Mouse (Mus musculus) embryo, embryonic 10.5 days (tissue): ENCODE measurements around the gene Vmn1r189.
"Not testable (repeated sequence)": the region's sequence is repeated elsewhere in the genome, so short reads cannot be mapped to it uniquely, and the experiment has no call there.

Source experiments
- DNase-seq: peaks from one replicate; pipeline ENCODE4 v3.0.0-alpha.2; 2015; ENCODE audit warnings: low spot score

Gene Vmn1r189

DNA sequence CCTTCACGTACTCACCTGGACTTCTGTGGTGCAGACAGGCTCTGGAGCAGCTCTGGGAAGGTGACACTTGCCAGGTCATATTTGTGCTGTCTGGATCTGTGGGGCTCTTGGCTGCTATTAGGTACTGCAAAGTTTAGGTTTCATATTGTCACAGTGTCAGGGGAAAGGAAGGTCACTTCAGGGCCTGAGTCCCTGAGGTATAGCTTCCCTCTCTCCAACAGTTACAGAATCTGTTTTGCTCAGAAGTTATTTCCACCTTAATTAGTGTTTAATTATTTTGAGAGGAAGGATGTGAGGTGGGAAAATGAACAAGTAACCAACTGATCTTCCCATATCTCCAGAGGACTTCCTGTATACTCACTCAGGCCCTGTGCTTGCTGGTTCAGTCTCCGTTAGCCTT, at the start of gene Vmn1r189:
TSS of gene Vmn1r189 (minus strand) at position 101 of the 400 bp plus-strand sequence.
- DNase-seq: not testable (repeated sequence)

DNA sequence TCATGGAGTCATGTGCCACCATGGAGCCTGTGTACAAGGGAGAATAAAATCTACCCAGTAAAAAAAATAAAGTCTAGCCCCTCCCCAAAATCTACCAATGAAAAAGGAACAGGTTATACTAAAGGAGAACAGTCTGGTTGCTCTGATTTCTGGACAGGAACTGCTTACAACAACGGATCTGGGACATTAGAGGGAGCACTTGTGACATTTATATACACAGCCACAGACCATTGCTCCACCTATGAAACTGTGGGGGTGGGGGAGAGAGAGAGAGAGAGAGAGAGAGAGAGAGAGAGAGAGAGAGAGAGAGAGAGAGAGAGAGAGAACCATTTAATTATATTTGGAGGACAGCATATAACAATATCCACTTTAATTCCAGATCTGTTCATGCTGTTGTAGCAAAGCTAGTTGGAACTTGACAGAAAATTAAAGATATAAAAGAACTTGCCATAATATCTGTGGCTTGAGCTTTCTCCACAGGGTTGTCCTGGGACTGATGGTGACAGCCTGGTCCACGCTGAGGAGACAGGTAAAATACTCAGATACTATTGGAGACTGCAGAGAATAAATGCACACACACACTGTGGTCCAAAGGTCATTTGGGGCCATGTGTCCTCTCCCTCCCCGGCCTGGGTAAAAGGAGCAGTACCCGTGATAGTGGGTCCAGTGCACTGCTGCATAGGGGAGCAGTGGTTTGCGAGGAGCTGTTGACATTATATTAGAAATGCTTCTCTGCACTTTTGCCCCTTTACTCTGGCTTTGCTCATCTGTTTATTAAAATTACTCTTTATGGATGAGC, 31.1 kb upstream of the Vmn1r189 start:
- peak; percentile 0 for DNase-seq

DNA sequence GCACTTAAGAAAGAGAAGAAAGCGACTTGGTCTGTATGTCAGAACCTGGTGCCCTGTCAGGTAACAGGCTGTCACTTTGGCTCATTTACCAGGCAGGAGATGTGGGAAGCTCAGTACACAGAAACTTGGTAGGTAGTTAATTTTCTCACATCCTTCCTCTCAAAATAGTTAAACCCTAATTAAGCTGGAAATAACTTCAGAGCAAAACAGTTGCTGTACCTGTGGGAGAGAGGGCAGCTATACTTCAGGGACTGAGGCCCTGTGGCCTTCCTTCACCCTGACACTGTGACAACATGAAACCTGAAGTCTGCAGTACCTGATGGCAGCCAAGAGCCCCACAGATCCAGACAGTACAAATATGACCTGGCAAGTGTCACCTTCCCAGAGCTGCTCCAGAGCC, 21.5 kb downstream of the Vmn1r189 start, which contains the start of gene Vmn1r188:
TSS of gene Vmn1r188 (plus strand) at position 301 of the 400 bp plus-strand sequence.
- not testable (repeated sequence) for DNase-seq

DNA sequence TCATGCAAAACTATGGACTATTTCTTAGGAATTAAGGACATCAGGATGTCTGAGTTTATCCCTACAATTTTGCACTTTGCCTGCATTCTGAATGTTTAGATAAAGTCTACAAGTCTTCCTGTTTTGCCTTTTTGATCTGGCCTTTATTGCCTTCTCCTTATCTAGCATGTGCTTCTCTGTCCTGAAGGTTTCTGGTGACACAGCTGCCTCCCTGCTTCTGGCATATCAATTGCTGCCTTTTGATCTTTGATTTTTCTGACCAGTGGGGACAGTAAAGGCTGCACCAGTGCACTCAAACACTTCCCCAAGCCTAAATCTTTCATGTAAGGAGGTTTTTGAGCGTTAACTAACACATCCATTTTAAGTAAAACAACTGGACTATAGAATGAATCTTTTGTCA, 42.2 kb downstream of the Vmn1r189 start:
- no peak for DNase-seq

DNA sequence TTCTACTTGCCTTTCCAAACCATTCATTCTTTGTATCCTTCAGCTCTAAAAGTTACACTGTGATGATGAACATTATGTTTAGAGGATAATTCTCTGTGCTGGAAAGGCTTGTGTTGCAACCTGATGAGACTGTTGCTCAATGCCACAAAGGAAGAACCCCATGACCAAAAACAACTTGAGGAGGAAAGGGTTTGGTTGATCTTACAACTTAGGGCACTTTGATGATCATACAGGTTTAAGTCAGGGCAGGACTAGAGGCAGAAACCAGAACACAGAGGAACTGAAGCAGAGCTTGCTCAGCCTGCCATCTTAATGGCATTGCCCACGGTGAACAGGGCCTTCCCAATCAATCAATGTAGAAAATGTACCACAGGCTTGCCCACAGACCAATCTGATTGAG, 44.2 kb downstream of the Vmn1r189 start:
- no peak for DNase-seq

DNA sequence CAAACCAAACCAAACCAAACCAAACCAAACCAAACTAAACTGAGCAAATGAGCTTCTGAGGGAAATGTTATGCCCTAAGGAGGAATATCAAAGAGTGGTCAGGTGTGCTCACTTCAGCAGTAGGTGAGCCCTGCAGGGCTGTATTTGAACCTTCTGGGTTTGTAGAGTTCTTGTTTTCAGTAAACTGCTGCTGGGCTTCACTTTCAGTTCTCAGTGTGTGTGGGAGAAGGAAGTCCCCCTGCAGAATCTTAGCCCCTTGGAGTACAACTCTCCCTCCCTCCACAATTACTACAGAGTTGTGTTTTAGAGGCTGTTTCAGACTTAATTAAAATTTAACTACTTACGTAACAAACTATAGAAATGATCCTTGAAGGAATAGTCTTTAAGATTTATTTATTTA, 51.9 kb downstream of the Vmn1r189 start:
- no peak for DNase-seq

DNA sequence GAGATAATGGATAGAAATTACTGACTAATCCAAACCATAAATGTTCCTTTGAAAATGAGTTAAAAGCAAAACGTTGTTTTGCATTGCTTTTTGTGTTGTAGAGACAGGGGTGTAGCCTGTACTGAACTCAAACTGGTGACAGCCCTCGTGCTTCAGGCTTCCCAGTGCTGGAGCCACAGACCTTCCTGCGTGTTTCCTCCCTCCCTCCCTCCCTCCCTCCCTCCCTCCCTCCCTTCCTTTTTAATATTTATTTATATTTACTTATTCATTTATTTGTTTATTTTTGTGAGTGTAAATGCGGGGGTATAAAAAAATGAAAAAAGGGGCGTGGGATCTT, 54.1 kb downstream of the Vmn1r189 start:
- DNase-seq: no peak

DNA sequence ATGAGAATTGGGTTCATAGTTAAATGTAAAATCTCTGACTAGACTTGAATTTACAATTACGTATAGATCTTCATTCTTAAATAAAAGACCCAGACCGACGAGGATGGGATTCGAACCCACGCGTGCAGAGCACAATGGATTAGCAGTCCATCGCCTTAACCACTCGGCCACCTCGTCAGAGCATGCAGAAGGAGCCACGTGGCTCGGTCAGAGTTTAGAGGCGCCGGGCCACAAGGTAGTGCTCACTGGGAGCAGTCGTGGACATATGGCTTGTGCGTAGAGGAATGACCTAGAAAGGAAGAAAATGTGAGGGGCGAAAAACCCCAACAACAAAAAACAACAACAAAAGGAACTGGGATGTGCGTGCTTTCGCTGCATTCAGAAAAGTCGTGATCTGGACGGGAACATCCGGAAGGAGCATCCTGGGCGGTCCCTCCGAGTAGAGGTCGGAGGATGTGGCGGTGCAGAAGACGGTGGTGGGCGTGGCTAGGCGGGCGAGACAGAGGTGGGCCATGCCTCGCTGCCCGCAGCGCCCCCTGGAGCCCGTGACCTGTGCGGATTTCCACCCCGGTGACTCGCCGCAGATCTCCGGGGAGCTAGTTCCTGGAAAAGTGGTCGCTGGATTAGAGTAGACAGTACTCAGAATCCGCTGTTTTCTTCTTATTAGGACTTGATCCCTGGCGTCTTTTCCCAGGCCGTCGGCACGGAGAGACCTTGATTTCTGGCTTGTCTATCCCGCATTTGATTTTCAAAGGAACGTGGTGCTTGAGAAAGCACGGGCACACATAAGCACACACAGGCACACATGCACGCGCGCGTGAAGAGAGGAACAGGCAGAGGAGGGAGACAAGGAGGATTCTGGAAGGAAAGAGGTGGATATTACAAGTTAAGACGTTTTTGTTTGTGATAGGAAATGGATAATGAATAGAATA, 54.8 kb downstream of the Vmn1r189 start:
- peak; percentile 96 for DNase-seq
